Mouse (Mus musculus) heart, postnatal 10 days (tissue): ENCODE results near the gene Hist1h1t. TPM values are rescaled to one million over a fixed set of nuclear protein-coding genes. Genes with fewer than 3 reads are reported as not detected.

Experiments
- DNase-seq, 2 experiments: peaks; one replicate each; pipeline ENCODE4 v3.0.0; 2021
- intact Hi-C: fragments of 180-260 bp; cut with DNase I; formaldehyde crosslinking; loops from one replicate; pipeline ENCODE4 v1.15.1; 2025
- total RNA-seq, 2 experiments: library from RNA; stranded (reverse); gene quantifications; 2 replicates each; pipeline ENCODE4 v1.2.3; 2021

The Hist1h1t gene
- total RNA-seq, 2 experiments from 2014 or later: 0.29 to 0.67 TPM

GRCm38 (mm10) chr13:23728472-23729191 lies 33.0 kb downstream of the Hist1h1t start:
- intact Hi-C loops: no loop called here
- no peak for DNase-seq

DNA sequence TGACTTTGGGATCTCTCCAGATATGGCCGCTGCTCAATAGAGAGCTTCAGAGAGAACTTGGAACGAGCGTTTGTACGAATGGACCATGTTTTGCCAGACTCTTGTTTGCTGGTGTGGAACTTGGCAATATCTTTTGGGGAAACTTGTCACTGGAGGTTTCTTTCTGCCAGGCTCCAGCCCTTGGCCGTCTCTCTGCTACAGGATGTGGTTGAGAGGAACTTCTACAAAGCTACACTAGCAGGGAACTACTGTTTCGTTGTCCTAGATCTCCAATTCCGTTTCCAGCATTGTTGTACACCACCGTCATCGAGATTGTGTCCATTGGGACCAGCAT lies 33.5 kb downstream of the Hist1h1t start:
- DNase-seq: no peak
- intact Hi-C loops: no loop called here

DNA sequence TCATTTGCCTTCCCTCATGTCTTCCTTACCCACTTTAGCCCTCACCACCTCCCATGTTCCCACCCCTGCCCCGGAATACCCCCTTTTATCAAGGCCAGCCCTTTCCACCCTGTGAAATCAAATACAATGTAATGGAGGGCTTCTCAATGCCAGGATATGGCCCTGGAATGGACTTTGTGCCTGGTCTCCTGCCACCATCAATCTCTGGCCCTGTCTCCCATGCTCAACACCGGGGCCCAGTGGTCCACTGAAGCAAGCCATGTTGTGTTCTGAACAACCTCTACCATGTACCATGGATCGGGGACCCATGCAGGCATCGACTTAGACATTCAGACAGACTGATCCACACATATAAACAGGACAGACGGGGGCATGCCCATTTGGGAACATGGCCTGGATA lies 34.1 kb downstream of the Hist1h1t start:
- no peak for DNase-seq
- intact Hi-C loops: loop anchor here (10.0 kb wide), 1 partner anchor 45 kb away; the partner anchor contains the start of genes Hist1h2ac and Hist1h2bc

DNA sequence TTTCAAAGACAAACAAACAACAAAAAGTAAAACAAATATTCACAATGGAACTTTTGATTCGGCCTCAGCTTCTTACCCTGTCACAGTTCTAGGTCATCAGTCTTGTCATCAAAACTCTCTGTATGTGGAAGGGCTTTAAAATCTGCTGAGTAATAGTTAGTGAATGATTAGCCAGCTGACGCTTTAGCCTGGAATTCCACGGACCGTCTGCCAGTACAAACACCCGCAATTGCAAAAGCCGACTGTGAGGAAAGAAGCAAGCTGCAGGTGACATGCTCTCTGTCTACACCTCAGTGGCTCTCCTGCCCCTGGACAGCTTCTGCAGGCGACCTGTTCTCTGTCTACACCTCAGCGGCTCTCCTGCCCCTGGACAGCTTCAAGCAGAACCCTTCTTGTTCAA lies 34.9 kb downstream of the Hist1h1t start:
- intact Hi-C loops: loop anchor here (10.0 kb wide), 1 partner anchor 46 kb away; the partner anchor contains the start of genes Hist1h2ac and Hist1h2bc
- peak; percentile 41 for DNase-seq

GRCm38 (mm10) chr13:23732156-23732804 lies 36.7 kb downstream of the Hist1h1t start:
- intact Hi-C loops: loop anchor here (1.0 to 10.0 kb wide), 2 partner anchors 31 to 47 kb away; partner anchors contain the start of genes Hist1h2ac and Hist1h2bc
- DNase-seq: peak in 1 of 2 experiments; percentile 57

GRCm38 (mm10) chr13:23737091-23737490 lies 41.5 kb downstream of the Hist1h1t start:
- intact Hi-C loops: loop anchor here (5.0 to 10.0 kb wide), 3 partner anchors 52 to 305 kb away; partner anchors contain the start of genes Hist1h1e, Hist1h2ac, Hist1h2bc and Hist1h2be
- DNase-seq: no peak

DNA sequence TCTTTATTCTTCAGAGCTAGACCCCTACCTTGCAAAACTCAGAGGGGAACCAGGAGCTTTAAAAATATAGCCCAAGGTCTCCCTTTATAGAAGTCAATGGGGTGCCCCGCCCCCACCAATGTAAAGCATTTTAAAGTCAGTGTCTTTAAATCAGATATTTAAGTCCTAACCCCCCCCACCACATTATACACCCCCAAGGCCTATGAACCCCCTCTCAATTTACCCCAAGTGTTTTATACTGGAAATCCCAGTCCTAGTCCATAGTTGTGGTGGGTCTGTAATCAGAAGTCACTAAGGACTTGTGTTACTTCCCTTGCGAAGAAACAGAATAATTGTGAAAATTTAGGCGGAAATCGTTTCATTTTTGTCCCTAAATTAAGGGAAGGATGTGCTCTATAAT lies 42.4 kb downstream of the Hist1h1t start:
- peak in 1 of 2 experiments; percentile 49 for DNase-seq
- intact Hi-C loops: loop anchor here (5.0 to 10.0 kb wide), 3 partner anchors 53 to 306 kb away; partner anchors contain the start of genes Hist1h1e, Hist1h2ac, Hist1h2bc and Hist1h2be

GRCm38 (mm10) chr13:23738677-23739068 lies 43.1 kb downstream of the Hist1h1t start, which contains the start of gene Hist1h1c:
Gene Hist1h1c, plus strand, starts transcription at chr13:23738808.
- peak; percentile 94 to 96 for DNase-seq
- intact Hi-C loops: loop anchor here (5.0 to 10.0 kb wide), 3 partner anchors 54 to 306 kb away; partner anchors contain the start of genes Hist1h1e, Hist1h2ac, Hist1h2bc and Hist1h2be

GRCm38 (mm10) chr13:23739069-23739921 lies 43.7 kb downstream of the Hist1h1t start:
- peak; percentile 94 to 97 for DNase-seq
- intact Hi-C loops: loop anchor here (5.0 to 10.0 kb wide), 3 partner anchors 54 to 307 kb away; partner anchors contain the start of genes Hist1h1e, Hist1h2ac, Hist1h2bc and Hist1h2be

DNA sequence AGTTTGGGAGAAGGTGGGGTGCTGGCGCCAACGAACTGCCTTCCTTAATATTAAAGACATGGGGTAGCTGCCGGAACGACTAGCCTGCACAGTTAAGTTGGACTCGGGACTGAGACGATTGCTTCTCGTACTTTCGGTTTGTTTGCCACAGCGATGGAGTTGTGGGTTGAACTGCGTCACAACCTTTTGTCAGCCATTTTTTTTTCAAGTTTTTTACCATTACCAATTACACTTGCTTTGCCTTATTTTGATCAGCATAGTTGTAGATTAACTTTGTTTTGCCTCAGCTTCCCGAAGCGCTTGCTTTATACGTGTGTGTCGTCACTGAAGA lies 44.3 kb downstream of the Hist1h1t start:
- intact Hi-C loops: loop anchor here (5.0 to 10.0 kb wide), 6 partner anchors 55 to 1915 kb away; partner anchors contain the start of genes Hist1h1e, Hist1h2ac, Hist1h2af and Hist1h2bc
- no peak for DNase-seq

GRCm38 (mm10) chr13:23740256-23740840 lies 44.7 kb downstream of the Hist1h1t start:
- no peak for DNase-seq
- intact Hi-C loops: loop anchor here (5.0 to 10.0 kb wide), 3 partner anchors 158 to 1916 kb away; partner anchors contain the start of genes Hist1h2af, Hist1h3g, Hist1h4d and Hist1h4h

DNA sequence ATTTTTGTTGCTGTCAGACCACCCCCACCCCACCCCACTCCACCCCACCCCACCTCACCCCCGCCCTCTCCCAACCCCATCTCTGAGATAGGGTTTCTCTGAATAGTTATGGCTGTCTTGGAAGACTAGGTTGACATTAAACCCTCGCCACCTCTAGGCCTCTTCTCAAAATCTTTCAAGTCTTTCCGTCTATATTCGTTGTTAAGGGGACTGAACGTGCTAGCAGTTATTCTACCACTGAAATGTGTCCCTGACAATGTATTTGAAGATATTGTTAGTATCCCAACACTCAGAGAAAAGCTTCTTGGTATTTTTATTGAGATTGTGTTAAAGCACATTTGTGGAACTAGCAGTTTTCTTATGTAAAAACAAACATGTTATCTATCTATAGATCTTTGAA lies 45.3 kb downstream of the Hist1h1t start:
- intact Hi-C loops: loop anchor here (5.0 to 10.0 kb wide), 3 partner anchors 159 to 1916 kb away; partner anchors contain the start of genes Hist1h2af, Hist1h3g, Hist1h4d and Hist1h4h

GRCm38 (mm10) chr13:23742007-23742406 lies 46.4 kb downstream of the Hist1h1t start:
- DNase-seq: no peak
- intact Hi-C loops: loop anchor here (5.0 to 10.0 kb wide), 3 partner anchors 160 to 1917 kb away; partner anchors contain the start of genes Hist1h2af, Hist1h3g, Hist1h4d and Hist1h4h

More for the DNA sequence above, 45.3 kb downstream of the Hist1h1t start:
- no peak for DNase-seq

GRCm38 (mm10) chr13:23743215-23743614 lies 47.6 kb downstream of the Hist1h1t start:
- intact Hi-C loops: loop anchor here (5.0 to 10.0 kb wide), 3 partner anchors 161 to 1918 kb away; partner anchors contain the start of genes Hist1h2af, Hist1h3g, Hist1h4d and Hist1h4h
- DNase-seq: no peak

DNA sequence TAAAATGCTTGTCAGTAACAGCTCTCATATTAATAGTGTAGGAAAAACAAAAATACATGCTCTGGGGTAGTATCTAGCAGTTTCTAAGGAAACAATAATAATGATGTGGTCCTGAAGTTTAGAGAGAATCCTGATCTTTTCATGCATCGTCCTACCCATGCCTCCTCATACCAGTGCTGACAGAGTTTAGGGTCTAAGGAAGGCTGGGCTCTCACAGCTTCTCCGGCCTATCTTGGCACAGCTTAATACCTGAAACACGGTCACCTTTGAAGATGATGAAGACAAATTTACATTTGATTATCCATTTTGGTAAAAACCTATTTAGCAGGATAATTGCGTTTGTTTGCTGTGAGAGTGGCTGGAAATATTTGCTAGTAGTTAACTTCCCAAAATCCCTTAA lies 48.3 kb downstream of the Hist1h1t start:
- intact Hi-C loops: loop anchor here (5.0 to 10.0 kb wide), 3 partner anchors 162 to 1919 kb away; partner anchors contain the start of genes Hist1h2af, Hist1h3g, Hist1h4d and Hist1h4h

DNA sequence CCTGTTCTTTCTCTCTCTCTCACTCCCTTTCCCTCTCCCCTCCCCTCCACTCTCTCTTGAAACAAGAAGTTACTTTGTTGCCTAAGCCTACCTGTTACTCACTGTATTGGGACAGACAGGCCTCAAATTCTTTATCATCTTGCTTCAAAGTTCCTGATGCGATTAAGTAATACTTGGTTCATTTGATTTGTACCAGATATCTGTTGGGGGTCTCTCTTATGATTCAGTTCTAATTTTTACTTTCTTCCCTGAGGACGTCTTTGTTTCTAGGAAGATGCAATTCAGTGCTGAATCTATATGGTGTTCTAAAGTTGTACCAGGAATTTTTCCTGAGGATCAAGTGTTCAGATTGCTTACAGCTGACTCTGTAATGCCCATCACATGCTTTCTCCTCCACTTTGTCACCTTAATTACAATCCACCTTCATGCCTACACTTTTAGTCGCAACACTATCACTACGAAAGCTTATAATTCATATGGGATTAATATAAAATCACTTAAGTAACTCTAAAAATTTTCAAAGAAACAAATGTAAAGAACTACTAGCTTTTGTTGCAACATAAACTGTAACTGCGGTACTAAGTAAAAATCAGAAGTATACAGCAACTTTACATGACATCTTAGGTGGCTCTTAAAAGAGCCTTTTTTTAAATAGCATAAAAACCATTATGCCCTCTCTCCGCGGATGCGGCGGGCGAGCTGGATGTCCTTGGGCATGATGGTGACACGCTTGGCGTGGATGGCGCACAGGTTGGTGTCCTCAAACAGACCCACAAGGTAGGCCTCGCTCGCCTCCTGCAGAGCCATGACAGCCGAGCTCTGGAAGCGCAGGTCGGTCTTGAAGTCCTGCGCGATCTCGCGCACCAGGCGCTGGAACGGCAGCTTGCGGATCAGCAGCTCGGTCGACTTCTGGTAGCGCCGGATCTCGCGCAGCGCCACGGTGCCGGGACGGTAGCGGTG lies 49.1 kb downstream of the Hist1h1t start:
- DNase-seq: no peak
- intact Hi-C loops: loop anchor here (5.0 to 10.0 kb wide), 4 partner anchors 162 to 1920 kb away; partner anchors contain the start of genes Hist1h2af, Hist1h2ag, Hist1h2bj and Hist1h3g

More for the DNA sequence above, 48.3 kb downstream of the Hist1h1t start:
- DNase-seq: no peak

GRCm38 (mm10) chr13:23745381-23746161 lies 50.0 kb downstream of the Hist1h1t start, which contains the start of gene Hist1h3c:
Gene Hist1h3c, minus strand, starts transcription at chr13:23745602.
- intact Hi-C loops: loop anchor here (5.0 to 10.0 kb wide), 3 partner anchors 211 to 1921 kb away; partner anchors contain the start of genes Hist1h2af, Hist1h2ag, Hist1h2bj and Hist1h3g
- DNase-seq: peak; percentile 90 to 92
